Mouse (Mus musculus) cerebellum, adult 2 months (tissue): Measurements from ENCODE around the gene Kcnma1.

Experiments used
- CTCF ChIP-seq: fragments of 200-500 bp; IDR thresholded peaks from 2 replicates; pipeline ENCODE4 v1.5.1; 2011; ENCODE audit warnings: low read depth, mild to moderate bottlenecking, control low read depth, low read length, moderate library complexity, borderline replicate concordance; ENCODE audit not compliant: insufficient read depth
- POLR2A ChIP-seq: fragments of 200-500 bp; IDR thresholded peaks from 2 replicates; pipeline ENCODE4 v1.6.1; 2011; ENCODE audit warnings: low read length, control low read depth, borderline replicate concordance; ENCODE audit not compliant: insufficient read depth

DNA sequence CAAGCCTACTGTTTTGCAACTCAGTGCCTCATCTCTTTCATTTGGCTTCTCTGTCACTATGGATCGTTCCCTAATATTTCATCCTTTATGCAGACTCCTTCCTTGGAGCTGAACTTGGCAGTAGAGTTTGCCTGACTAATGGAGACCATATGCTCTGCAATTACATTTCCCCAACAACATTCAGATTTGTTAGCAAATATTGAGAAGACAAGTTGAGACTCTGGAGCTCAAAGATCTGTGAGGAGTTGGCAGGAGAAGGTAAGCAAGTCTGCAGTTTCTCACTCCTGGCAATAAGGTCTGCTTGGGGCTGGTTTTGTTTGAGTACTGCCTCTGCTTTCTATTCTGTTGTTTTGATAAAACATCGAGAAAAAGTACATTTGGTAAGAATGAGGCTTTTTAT lies 723.7 kb downstream of the Kcnma1 start:
- TF ChIP-seq CTCF (no peak), POLR2A (no peak)
